Mouse (Mus musculus) hindbrain, embryonic 16.5 days (tissue): ENCODE measurements around the gene Serpinf2. TPM values are rescaled to one million over a fixed set of nuclear protein-coding genes. Genes with fewer than 3 reads are reported as not detected.

ENCODE experiments used
- ATAC-seq: fragments of 200-750 bp; cut with Nextera tagmentation; 2 replicates; pipeline ENCODE4 v1.8.0; 2017; ENCODE audit warnings: moderate TSS enrichment, moderate library complexity
- H3K27ac ChIP-seq: fragments of 300-500 bp; sonication (generic); 2 replicates; pipeline ENCODE4 v1.5.1; 2014; ENCODE audit warnings: low read depth, mild to moderate bottlenecking, control low read depth, low read length, moderate library complexity
- H3K27me3 ChIP-seq: fragments of 300-500 bp; sonication (generic); replicated peaks from 2 replicates; pipeline ENCODE4 v1.6.1; 2014; ENCODE audit warnings: low read length; ENCODE audit not compliant: control insufficient read depth, insufficient read depth
- H3K36me3 ChIP-seq: fragments of 300-500 bp; sonication (generic); 2 replicates; pipeline ENCODE4 v1.6.1; 2014; ENCODE audit warnings: mild to moderate bottlenecking, low read length, moderate library complexity, mixed read lengths; ENCODE audit not compliant: control insufficient read depth, insufficient read depth
- H3K4me1 ChIP-seq: fragments of 300-500 bp; sonication (generic); 2 replicates; pipeline ENCODE4 v1.6.1; 2014; ENCODE audit warnings: low read depth, low read length; ENCODE audit not compliant: control insufficient read depth, insufficient read depth
- H3K4me2 ChIP-seq: fragments of 300-500 bp; sonication (generic); 2 replicates; pipeline ENCODE4 v1.6.1; 2014; ENCODE audit warnings: mild to moderate bottlenecking, low read length, control low read depth, moderate library complexity
- H3K4me3 ChIP-seq: fragments of 300-500 bp; sonication (generic); 2 replicates; pipeline ENCODE4 v1.5.1; 2014; ENCODE audit warnings: mild to moderate bottlenecking, low read length, control low read depth, moderate library complexity
- H3K9ac ChIP-seq: fragments of 300-500 bp; sonication (generic); 2 replicates; pipeline ENCODE4 v1.6.1; 2014; ENCODE audit warnings: low read depth, mild to moderate bottlenecking, control low read depth, low read length, moderate library complexity
- H3K9me3 ChIP-seq: fragments of 300-500 bp; sonication (generic); 2 replicates; pipeline ENCODE4 v1.6.1; 2014; ENCODE audit warnings: mild to moderate bottlenecking, low read length, moderate library complexity; ENCODE audit not compliant: control insufficient read depth
- WGBS: fragments of 180-500 bp; shearing (Covaris S2); extraction: QIAGEN DNeasy Blood & Tissue Kit; methylation state at CpG from one replicate; pipeline ENCODE4 v1.1.7; 2014; 5-methylcytosine and 5-hydroxymethylcytosine counted together
- polyA plus RNA-seq: library from polyadenylated mRNA; unstranded; fragments of >200 nt; fragmentation: Nextera tagmentation; extraction: Ambion mirVana; gene quantifications from 2 replicates; pipeline ENCODE4 v1.2.1, GENCODE M21; 2015

The Serpinf2 gene
- polyA plus RNA-seq, 1 experiment from 2014 or later: 0.06 TPM

GRCm38 (mm10) chr11:75467512-75468215, 28.3 kb upstream of the Serpinf2 start:
- Histone ChIP-seq H3K4me2 (peak overlapping the region; percentile 58), H3K9me3 (no peaks in the 10 kb centered on the region), H3K27me3 (no peaks in the 10 kb centered on the region), H3K9ac (peak overlapping the region; percentile 55), H3K4me1 (peaks cover 10% of the 10 kb centered on the region), H3K4me3 (peak overlapping the region; percentile 34), H3K27ac (no peak overlapping the region), H3K36me3 (peaks cover 10% of the 10 kb centered on the region)
- no peak for ATAC-seq
- WGBS: 17% methylated on average over 19 of the region's 19 CpGs

- WGBS: 99% methylated on average over 4 of the region's 4 CpGs
- H3K4me3 ChIP-seq: no peak overlapping the region
- H3K27ac ChIP-seq: no peak overlapping the region
- ATAC-seq: no peak
- no peaks in the 10 kb centered on the region for H3K27me3 ChIP-seq
- H3K9me3 ChIP-seq: no peaks in the 10 kb centered on the region
- no peak overlapping the region for H3K9ac ChIP-seq
- peaks cover 10% of the 10 kb centered on the region for H3K36me3 ChIP-seq
- H3K4me1 ChIP-seq: peaks cover 17% of the 10 kb centered on the region
- no peak overlapping the region for H3K4me2 ChIP-seq
Observed at GRCm38 (mm10) chr11:75466731-75467505, 27.5 kb upstream of the Serpinf2 start.

DNA sequence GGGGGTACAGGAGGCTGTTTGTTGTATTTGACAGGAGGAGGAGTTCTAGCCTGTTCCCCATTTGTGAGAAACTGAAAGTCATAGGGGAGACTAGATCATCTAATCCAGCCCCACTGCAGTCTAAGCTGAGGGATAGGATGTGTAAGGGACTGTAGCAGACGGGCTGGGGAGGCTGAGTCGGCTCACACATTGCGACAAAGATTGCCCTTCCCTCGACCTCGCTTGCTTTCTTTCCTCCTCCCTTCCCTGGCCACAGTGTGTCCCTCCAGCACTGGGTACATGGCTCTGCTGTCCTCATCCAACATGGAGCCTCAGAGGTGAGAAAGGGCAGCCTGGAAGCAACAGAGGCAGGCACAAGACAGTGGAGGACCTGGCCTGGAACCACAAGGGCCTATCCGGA, 25.7 kb upstream of the Serpinf2 start:
- no peak overlapping the region for H3K4me3 ChIP-seq
- H3K4me2 ChIP-seq: no peak overlapping the region
- no peak for ATAC-seq
- WGBS: 89% methylated on average over 6 of the region's 6 CpGs
- H3K36me3 ChIP-seq: peaks cover 10% of the 10 kb centered on the region
- no peaks in the 10 kb centered on the region for H3K27me3 ChIP-seq
- H3K9ac ChIP-seq: no peak overlapping the region
- peaks cover 22% of the 10 kb centered on the region for H3K4me1 ChIP-seq
- H3K27ac ChIP-seq: no peak overlapping the region
- H3K9me3 ChIP-seq: no peaks in the 10 kb centered on the region

DNA sequence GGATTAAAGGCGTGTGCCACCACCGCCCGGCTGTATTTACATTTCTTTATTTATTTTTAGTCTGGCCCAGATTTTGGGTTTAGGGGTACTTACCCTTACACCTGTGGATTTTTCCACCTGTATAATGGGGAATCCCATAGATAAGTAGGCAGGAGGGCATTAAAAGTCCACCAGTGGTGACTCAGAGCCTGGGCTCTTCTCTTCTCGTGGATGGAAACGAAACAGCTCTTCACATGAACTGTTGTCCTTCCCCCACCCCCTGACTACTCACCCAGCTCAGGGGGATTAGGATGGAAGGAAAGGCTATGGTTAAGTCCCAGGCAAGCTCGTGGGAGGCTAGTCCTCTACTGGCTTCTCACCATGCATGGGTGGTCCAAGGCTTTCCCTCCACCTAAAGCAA, 25.0 kb upstream of the Serpinf2 start:
- no peak for ATAC-seq
- H3K9ac ChIP-seq: no peak overlapping the region
- peaks cover 26% of the 10 kb centered on the region for H3K4me1 ChIP-seq
- no peak overlapping the region for H3K4me2 ChIP-seq
- no peak overlapping the region for H3K4me3 ChIP-seq
- no peaks in the 10 kb centered on the region for H3K27me3 ChIP-seq
- peaks cover 10% of the 10 kb centered on the region for H3K36me3 ChIP-seq
- no peaks in the 10 kb centered on the region for H3K9me3 ChIP-seq
- H3K27ac ChIP-seq: no peak overlapping the region
- whole genome bisulfite sequencing: 90% methylated on average over 6 of the region's 6 CpGs

DNA sequence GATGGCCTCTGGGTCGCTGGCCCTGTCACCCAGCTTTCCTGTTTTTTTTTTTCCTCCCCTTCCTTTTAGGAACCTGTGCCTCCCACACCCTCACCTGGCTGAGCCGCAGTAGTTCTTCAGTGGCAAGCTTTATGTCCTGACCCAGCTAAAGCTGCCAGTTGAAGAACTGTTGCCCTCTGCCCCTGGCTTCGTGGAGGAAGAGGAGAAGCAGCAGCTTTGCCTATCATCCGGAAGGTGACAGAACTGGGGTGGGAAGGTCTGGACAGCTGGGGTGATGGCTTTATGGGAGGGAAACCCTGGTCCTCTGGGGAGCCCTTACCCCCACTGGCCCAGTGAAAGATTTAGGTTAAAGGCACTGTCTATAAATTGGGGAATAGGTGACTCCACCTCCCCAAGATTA, 24.2 kb upstream of the Serpinf2 start:
- Histone ChIP-seq H3K36me3 (peaks cover 10% of the 10 kb centered on the region), H3K4me1 (peaks cover 26% of the 10 kb centered on the region), H3K9me3 (no peaks in the 10 kb centered on the region), H3K9ac (peak overlapping the region; percentile 1; the same call in 1 of the 2 replicates), H3K4me2 (no peak overlapping the region), H3K27me3 (no peaks in the 10 kb centered on the region), H3K4me3 (no peak overlapping the region), H3K27ac (no peak overlapping the region)
- no peak for ATAC-seq
- 70% methylated on average over 4 of the region's 4 CpGs for WGBS

- Histone ChIP-seq H3K27me3 (no peaks in the 10 kb centered on the region), H3K9ac (peak overlapping the region; percentile 86; the same call in 1 of the 2 replicates), H3K4me3 (peak overlapping the region; percentile 86), H3K4me1 (peaks cover 24% of the 10 kb centered on the region), H3K9me3 (no peaks in the 10 kb centered on the region), H3K4me2 (peak overlapping the region; percentile 78), H3K27ac (no peak overlapping the region; the same call in 1 of the 2 replicates), H3K36me3 (peaks cover 10% of the 10 kb centered on the region)
- 4% methylated on average over 9 of the region's 9 CpGs for WGBS
- no peak for ATAC-seq
Observed at GRCm38 (mm10) chr11:75462865-75463336, 23.5 kb upstream of the Serpinf2 start.

- WGBS: 4% methylated on average over 13 of the region's 16 CpGs
- peak overlapping the region; percentile 59; the same call in 1 of the 2 replicates for H3K27ac ChIP-seq
Observed at GRCm38 (mm10) chr11:75462253-75462783, 22.9 kb upstream of the Serpinf2 start.

GRCm38 (mm10) chr11:75461743-75462252, 22.4 kb upstream of the Serpinf2 start:
- Histone ChIP-seq H3K27ac (peak overlapping the region; percentile 73), H3K4me3 (peak overlapping the region; percentile 86), H3K4me1 (peaks cover 23% of the 10 kb centered on the region), H3K9ac (peak overlapping the region; percentile 86), H3K36me3 (peaks cover 10% of the 10 kb centered on the region), H3K9me3 (no peaks in the 10 kb centered on the region), H3K27me3 (no peaks in the 10 kb centered on the region), H3K4me2 (peak overlapping the region; percentile 78)
- ATAC-seq: peak; percentile 31
- WGBS: 2% methylated on average over 28 of the region's 30 CpGs

More at GRCm38 (mm10) chr11:75462253-75462783, 22.9 kb upstream of the Serpinf2 start:
- no peak for ATAC-seq
- Histone ChIP-seq H3K4me1 (peaks cover 23% of the 10 kb centered on the region), H3K4me2 (peak overlapping the region; percentile 78), H3K36me3 (peaks cover 10% of the 10 kb centered on the region), H3K9ac (peak overlapping the region; percentile 86), H3K9me3 (no peaks in the 10 kb centered on the region), H3K4me3 (peak overlapping the region; percentile 86), H3K27me3 (no peaks in the 10 kb centered on the region)
